Mouse (Mus musculus): ENCODE results near the gene Rbm41. TPM values are rescaled to one million over a fixed set of nuclear protein-coding genes. Genes with fewer than 3 reads are reported as not detected.

Gene Rbm41
- polyA plus RNA-seq, 2 experiments, result 1.2 TPM

DNA sequence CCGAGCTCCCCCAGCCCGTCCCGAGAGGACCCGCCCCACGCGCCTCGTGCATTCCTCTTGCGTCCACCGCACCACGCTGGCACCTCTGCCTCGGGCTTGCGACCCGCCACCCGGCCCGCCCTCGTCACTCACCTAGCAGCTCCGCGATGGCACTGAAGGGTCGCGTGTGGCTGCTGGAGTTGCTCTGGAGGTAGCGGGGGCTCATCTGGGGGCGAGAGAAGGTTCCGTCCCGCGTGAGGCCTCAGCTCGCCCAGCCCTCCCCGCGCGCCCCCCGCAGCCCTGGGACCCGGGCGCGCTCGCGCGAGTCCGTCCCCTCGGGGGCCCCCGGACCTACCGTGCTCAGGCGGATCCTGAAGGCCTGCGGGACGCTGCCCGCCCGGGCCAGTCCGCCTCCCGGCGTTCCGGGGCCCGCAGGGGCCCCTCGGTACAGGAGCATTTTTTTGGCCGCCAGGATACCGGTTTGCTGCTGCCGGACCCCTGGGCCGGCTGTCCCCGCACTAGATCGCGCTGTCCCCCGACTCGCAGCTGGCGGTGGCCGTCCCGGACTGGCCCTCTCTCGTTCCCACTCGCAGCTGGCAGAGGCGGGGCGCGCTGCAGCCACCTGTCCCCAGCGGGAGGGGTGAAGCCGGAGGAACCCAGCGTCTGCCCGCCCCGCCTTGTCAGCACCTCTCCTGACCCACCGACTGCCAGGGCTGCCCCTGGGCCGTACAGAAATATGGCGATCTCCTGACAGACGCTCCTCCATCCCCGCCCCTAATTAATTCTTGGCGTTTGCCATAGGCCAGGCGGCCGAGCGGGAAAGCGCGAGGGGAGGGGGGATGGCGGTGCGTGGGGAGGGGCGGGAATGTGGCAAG is 127.2 kb downstream of the Rbm41 start, which contains the start of gene Morc4:
Gene Morc4, minus strand, starts transcription at position 740 of the 854 bp plus-strand sequence.
- Histone ChIP-seq H3K9ac (replicated peaks) (peak within 1 kb of the TSS; percentile 32), H3K4me1 (replicated peaks; ENCODE audit: control insufficient read depth in 2 of 2, insufficient read depth in 2 of 2, low read length in 1 of 2) (peaks cover 0 to 2% of the 10 kb centered on the region in 2 experiments; a peak in 1 of 4 replicates), H3K4me3 (ENCODE audit: insufficient read depth in 1 of 2, low read depth in 2 of 2, low read length in 2 of 2) (peak within 1 kb of the TSS; percentile 55 to 60), H3K4me2 (ENCODE audit: low read depth) (peak within 1 kb of the TSS; percentile 68), H3K27ac (no peak within 1 kb of the TSS), H3K9me3 (ENCODE audit: control insufficient read depth, low read length) (no peaks in the 10 kb centered on the region), H3K27me3 (ENCODE audit: control insufficient read depth, insufficient read depth, low read length) (no peaks in the 10 kb centered on the region), H3K36me3 (replicated peaks; ENCODE audit: control insufficient read depth, insufficient read depth, low read depth) (no peaks in the 10 kb centered on the region)
- DNase-seq (ENCODE audit: low read depth in 3 of 3, low spot score in 3 of 3) (peak in 1 of 3 experiments; percentile 13), ATAC-seq (ENCODE audit: insufficient read depth) (peak; percentile 71)
- 20% methylated on average over 77 of the region's 87 CpGs for WGBS (ENCODE audit: insufficient replicate concordance)
- TF ChIP-seq EP300 (IDR thresholded peaks at IDR 0.05; ENCODE audit: low read depth), result no peak
- no peak for TF ChIP-seq CTCF (IDR thresholded peaks at IDR 0.05; ENCODE audit: low read depth)

DNA sequence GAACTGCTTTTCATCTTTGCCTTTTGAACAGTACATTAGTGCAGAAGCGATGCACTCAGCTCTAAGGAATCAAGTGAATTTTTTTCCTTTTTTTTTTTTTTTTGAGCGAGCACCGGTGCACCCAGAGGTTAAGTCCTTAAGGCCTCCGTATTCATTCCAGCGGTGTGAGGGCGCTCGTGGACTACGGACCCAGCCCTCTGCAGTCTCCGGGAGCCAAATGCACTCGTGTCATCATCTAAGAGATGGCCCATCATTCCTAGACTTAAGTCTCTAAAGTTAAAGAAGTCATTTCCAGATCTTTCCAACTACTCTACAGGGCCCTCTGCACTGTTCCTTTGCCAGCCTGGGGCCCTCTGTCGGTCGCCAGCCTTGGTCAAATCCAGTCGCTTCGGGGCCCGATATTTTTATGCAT is 128.1 kb downstream of the Rbm41 start:
- Histone ChIP-seq H3K27me3 (ENCODE audit: control insufficient read depth, insufficient read depth, low read length) (no peaks in the 10 kb centered on the region), H3K9ac (replicated peaks) (peak overlapping the region; percentile 32), H3K36me3 (replicated peaks; ENCODE audit: control insufficient read depth, insufficient read depth, low read depth) (no peaks in the 10 kb centered on the region), H3K4me1 (replicated peaks; ENCODE audit: control insufficient read depth in 2 of 2, insufficient read depth in 2 of 2, low read length in 1 of 2) (peaks cover 0 to 2% of the 10 kb centered on the region in 2 experiments; a peak in 1 of 4 replicates), H3K4me3 (ENCODE audit: insufficient read depth in 1 of 2, low read depth in 2 of 2, low read length in 2 of 2) (peak overlapping the region; percentile 55 to 60), H3K4me2 (ENCODE audit: low read depth) (peak overlapping the region; percentile 68), H3K27ac (no peak overlapping the region), H3K9me3 (ENCODE audit: control insufficient read depth, low read length) (no peaks in the 10 kb centered on the region)
- TF ChIP-seq EP300 (IDR thresholded peaks at IDR 0.05; ENCODE audit: low read depth) (no peak), CTCF (IDR thresholded peaks at IDR 0.05; ENCODE audit: low read depth) (peak; percentile 15; the same call in 1 of the 2 replicates)
- 17% methylated on average over 15 of the region's 15 CpGs for WGBS (ENCODE audit: insufficient replicate concordance)
- ATAC-seq (ENCODE audit: insufficient read depth) (peak; percentile 50), DNase-seq (ENCODE audit: low read depth in 3 of 3, low spot score in 3 of 3) (no peak)

DNA sequence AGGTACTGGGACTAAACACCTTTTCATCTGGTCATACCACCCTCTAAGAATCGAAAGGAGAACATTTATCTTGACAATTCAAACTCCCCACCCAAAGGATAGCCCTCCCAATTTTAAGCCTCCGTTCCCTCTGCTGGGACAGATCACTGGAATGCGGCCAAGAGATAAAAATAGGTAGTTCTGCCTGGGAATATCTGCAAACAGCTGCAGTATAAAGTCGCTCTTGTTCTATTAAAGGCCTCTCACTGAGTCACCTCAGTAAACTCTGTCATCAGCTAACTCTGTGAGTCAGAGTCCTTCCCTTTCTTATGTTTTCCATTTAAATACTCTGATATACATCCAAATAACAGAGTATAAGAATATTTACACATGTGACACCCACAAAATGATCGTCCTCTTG is 139.0 kb downstream of the Rbm41 start:
- no peaks in the 10 kb centered on the region for H3K36me3 ChIP-seq (replicated peaks; ENCODE audit: control insufficient read depth, insufficient read depth, low read depth)
- no peak overlapping the region for H3K4me2 ChIP-seq (ENCODE audit: low read depth)
- H3K9me3 ChIP-seq (ENCODE audit: control insufficient read depth, low read length), result no peaks in the 10 kb centered on the region
- no peak overlapping the region for H3K9ac ChIP-seq (replicated peaks)
- H3K27ac ChIP-seq, result no peak overlapping the region
- no peak for ATAC-seq (ENCODE audit: insufficient read depth)
- H3K4me1 ChIP-seq (replicated peaks; ENCODE audit: control insufficient read depth in 2 of 2, insufficient read depth in 2 of 2, low read length in 1 of 2), result no peaks in the 10 kb centered on the region
- TF ChIP-seq CTCF (IDR thresholded peaks at IDR 0.05; ENCODE audit: low read depth), result no peak
- TF ChIP-seq EP300 (IDR thresholded peaks at IDR 0.05; ENCODE audit: low read depth), result no peak
- WGBS (ENCODE audit: insufficient replicate concordance), result 57% methylated on average over 5 of the region's 5 CpGs
- no peaks in the 10 kb centered on the region for H3K27me3 ChIP-seq (ENCODE audit: control insufficient read depth, insufficient read depth, low read length)
- no peak overlapping the region for H3K4me3 ChIP-seq (ENCODE audit: insufficient read depth in 1 of 2, low read depth in 2 of 2, low read length in 2 of 2)
- no peak for DNase-seq (ENCODE audit: low read depth in 3 of 3, low spot score in 3 of 3)

DNA sequence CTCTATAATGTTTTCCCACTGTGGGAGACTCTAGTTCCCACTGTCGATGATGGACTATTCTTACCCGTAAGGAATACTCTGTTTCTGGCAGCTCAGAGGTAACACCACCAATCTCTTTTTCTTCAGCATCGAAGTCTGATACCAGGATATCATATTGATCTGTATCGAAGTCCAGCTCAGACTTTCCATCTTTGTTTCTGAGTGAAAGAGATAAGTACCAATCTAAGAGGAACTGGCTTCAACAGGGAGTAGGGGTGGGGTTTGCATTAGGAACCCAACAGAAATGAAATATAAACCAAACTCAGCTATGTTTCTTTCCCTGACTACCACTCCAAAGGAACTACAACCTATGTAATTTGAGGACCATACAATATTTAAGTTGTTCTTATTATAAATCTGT is 143.6 kb downstream of the Rbm41 start:
- DNase-seq (ENCODE audit: low read depth in 3 of 3, low spot score in 3 of 3) (no peak), ATAC-seq (ENCODE audit: insufficient read depth) (no peak)
- WGBS (ENCODE audit: insufficient replicate concordance), result 60% methylated on average over 4 of the region's 4 CpGs
- H3K9me3 ChIP-seq (ENCODE audit: control insufficient read depth, low read length), result no peaks in the 10 kb centered on the region
- no peaks in the 10 kb centered on the region for H3K27me3 ChIP-seq (ENCODE audit: control insufficient read depth, insufficient read depth, low read length)
- H3K27ac ChIP-seq, result no peak overlapping the region
- no peaks in the 10 kb centered on the region for H3K36me3 ChIP-seq (replicated peaks; ENCODE audit: control insufficient read depth, insufficient read depth, low read depth)
- no peak overlapping the region for H3K4me2 ChIP-seq (ENCODE audit: low read depth)
- H3K9ac ChIP-seq (replicated peaks), result no peak overlapping the region
- TF ChIP-seq CTCF (IDR thresholded peaks at IDR 0.05; ENCODE audit: low read depth), result no peak
- TF ChIP-seq EP300 (IDR thresholded peaks at IDR 0.05; ENCODE audit: low read depth), result no peak
- H3K4me1 ChIP-seq (replicated peaks; ENCODE audit: control insufficient read depth in 2 of 2, insufficient read depth in 2 of 2, low read length in 1 of 2), result no peaks in the 10 kb centered on the region
- H3K4me3 ChIP-seq (ENCODE audit: insufficient read depth in 1 of 2, low read depth in 2 of 2, low read length in 2 of 2), result no peak overlapping the region

DNA sequence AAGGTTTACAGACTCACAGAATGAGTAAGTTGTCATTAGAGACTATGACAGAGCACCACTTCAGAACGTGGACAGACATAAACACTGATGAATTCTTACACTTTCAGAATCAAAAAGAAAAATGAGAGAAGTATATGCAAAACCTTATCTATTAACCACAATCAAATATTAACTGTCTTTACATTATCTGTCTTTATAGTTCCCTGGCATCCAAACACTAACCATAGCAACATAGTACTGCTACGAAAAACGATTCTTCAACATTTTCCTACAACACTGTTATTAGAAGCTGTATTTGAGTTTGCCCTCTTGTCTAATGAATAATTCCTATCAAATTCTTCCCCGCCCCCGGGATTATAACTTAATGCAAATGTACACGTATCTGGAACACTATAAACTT is 157.3 kb downstream of the Rbm41 start:
- Histone ChIP-seq H3K9me3 (ENCODE audit: control insufficient read depth, low read length) (no peaks in the 10 kb centered on the region), H3K27ac (no peak overlapping the region), H3K9ac (replicated peaks) (no peak overlapping the region), H3K4me3 (ENCODE audit: insufficient read depth in 1 of 2, low read depth in 2 of 2, low read length in 2 of 2) (no peak overlapping the region), H3K36me3 (replicated peaks; ENCODE audit: control insufficient read depth, insufficient read depth, low read depth) (no peaks in the 10 kb centered on the region), H3K4me2 (ENCODE audit: low read depth) (no peak overlapping the region), H3K27me3 (ENCODE audit: control insufficient read depth, insufficient read depth, low read length) (no peaks in the 10 kb centered on the region), H3K4me1 (replicated peaks; ENCODE audit: control insufficient read depth in 2 of 2, insufficient read depth in 2 of 2, low read length in 1 of 2) (no peaks in the 10 kb centered on the region)
- TF ChIP-seq EP300 (IDR thresholded peaks at IDR 0.05; ENCODE audit: low read depth), result no peak
- ATAC-seq (ENCODE audit: insufficient read depth), result no peak
- no peak for DNase-seq (ENCODE audit: low read depth in 3 of 3, low spot score in 3 of 3)
- WGBS (ENCODE audit: insufficient replicate concordance), result 61% methylated on average over 6 of the region's 6 CpGs

Other genes starting within 250 kb of the Rbm41 start
- gene Ripply1, start 216.2 kb downstream of the Rbm41 start, polyA plus RNA-seq (2012; rRNA removed), result 0.08 TPM in 1 of 2 replicates, not detected in the other
- gene Ripply1, start 216.2 kb downstream of the Rbm41 start, polyA plus RNA-seq (2014; fragmentation: Nextera tagmentation; extraction: Ambion mirVana), result not detected in 2 replicates
- 0.11 and 0.19 TPM in 2 replicates for gene Cldn2, start 197.8 kb downstream of the Rbm41 start, polyA plus RNA-seq (2012; rRNA removed)
- gene Cldn2, start 197.8 kb downstream of the Rbm41 start, polyA plus RNA-seq (2014; fragmentation: Nextera tagmentation; extraction: Ambion mirVana), result 0.18 TPM in 1 of 2 replicates, not detected in the other
- gene Morc4, start 126.9 kb downstream of the Rbm41 start, polyA plus RNA-seq (2012; rRNA removed), result 6.6 and 9.4 TPM in 2 replicates
- gene Morc4, start 126.9 kb downstream of the Rbm41 start, polyA plus RNA-seq (2014; fragmentation: Nextera tagmentation; extraction: Ambion mirVana), result 17.7 and 19.0 TPM in 2 replicates
- gene Nup62cl, start 64.1 kb upstream of the Rbm41 start, polyA plus RNA-seq (2012; rRNA removed), result 1.2 and 2.0 TPM in 2 replicates
- gene Nup62cl, start 64.1 kb upstream of the Rbm41 start, polyA plus RNA-seq (2014; fragmentation: Nextera tagmentation; extraction: Ambion mirVana), result 1.4 and 2.0 TPM in 2 replicates
- not detected in 2 replicates for gene Pih1h3b, start 64.3 kb upstream of the Rbm41 start, polyA plus RNA-seq (2012; rRNA removed)
- not detected in 2 replicates for gene Pih1h3b, start 64.3 kb upstream of the Rbm41 start, polyA plus RNA-seq (2014; fragmentation: Nextera tagmentation; extraction: Ambion mirVana)

Measured in liver, embryonic 14.5 days (tissue).